Mouse (Mus musculus) limb, embryonic 11.5 days (tissue): Measurements from ENCODE around the gene Coro1c. TPM values are rescaled to one million over a fixed set of nuclear protein-coding genes. Genes with fewer than 3 reads are reported as not detected.

ENCODE experiments used
- ATAC-seq: fragments of 200-750 bp; cut with Nextera tagmentation; 2 replicates; pipeline ENCODE4 v1.8.0; 2017; ENCODE audit warnings: low read depth; ENCODE audit not compliant: insufficient number of reproducible peaks, low FRiP score, low TSS enrichment
- DNase-seq: peaks from one replicate; pipeline ENCODE4 v3.0.0-alpha.2; 2015; ENCODE audit warnings: low spot score
- H3K27ac ChIP-seq: fragments of 300-500 bp; sonication (generic); replicated peaks from 2 replicates; pipeline ENCODE4 v1.5.1; 2014; ENCODE audit warnings: low read depth, mild to moderate bottlenecking, low read length
- H3K27me3 ChIP-seq: fragments of 300-500 bp; sonication (generic); 2 replicates; pipeline ENCODE4 v1.6.1; 2014; ENCODE audit warnings: mild to moderate bottlenecking, low read length, mixed read lengths; ENCODE audit not compliant: control insufficient read depth, insufficient read depth
- H3K36me3 ChIP-seq: fragments of 300-500 bp; sonication (generic); 2 replicates; pipeline ENCODE4 v1.6.1; 2014; ENCODE audit warnings: mild to moderate bottlenecking, low read length, moderate library complexity, mixed read lengths; ENCODE audit not compliant: control insufficient read depth, insufficient read depth
- H3K4me1 ChIP-seq: fragments of 300-500 bp; sonication (generic); 2 replicates; pipeline ENCODE4 v1.6.1; 2014; ENCODE audit warnings: low read length, mixed read lengths; ENCODE audit not compliant: control insufficient read depth, insufficient read depth
- H3K4me2 ChIP-seq: fragments of 300-500 bp; sonication (generic); 2 replicates; pipeline ENCODE4 v1.6.1; 2014; ENCODE audit warnings: low read depth, mild to moderate bottlenecking, moderate library complexity; ENCODE audit not compliant: severe bottlenecking
- H3K4me3 ChIP-seq: fragments of 300-500 bp; sonication (generic); 2 replicates; pipeline ENCODE4 v1.5.1; 2014; ENCODE audit warnings: low read depth, low read length
- H3K9ac ChIP-seq: fragments of 300-500 bp; sonication (generic); 2 replicates; pipeline ENCODE4 v1.6.1; 2014; ENCODE audit warnings: mild to moderate bottlenecking, low read length
- H3K9me3 ChIP-seq: fragments of 300-500 bp; sonication (generic); 2 replicates; pipeline ENCODE4 v1.6.1; 2016; ENCODE audit warnings: low read length; ENCODE audit not compliant: control insufficient read depth
- WGBS: fragments of 180-500 bp; shearing (Covaris S2); extraction: QIAGEN DNeasy Blood & Tissue Kit; methylation state at CpG from one replicate; pipeline ENCODE4 v1.1.7; 2014; 5-methylcytosine and 5-hydroxymethylcytosine counted together
- polyA plus RNA-seq: library from polyadenylated mRNA; unstranded; fragments of >200 nt; fragmentation: Nextera tagmentation; extraction: Ambion mirVana; gene quantifications from 2 replicates; pipeline ENCODE4 v1.2.1, GENCODE M21; 2014

Coro1c gene
- polyA plus RNA-seq, 1 experiment from 2014 or later = 94.9 TPM

GRCm38 (mm10) chr5:113950133-113950532 lies 41.6 kb upstream of the Coro1c start:
- H3K9ac ChIP-seq = no peak overlapping the region
- peaks cover 26% of the 10 kb centered on the region; the same call in 1 of the 2 replicates for H3K36me3 ChIP-seq
- H3K27ac ChIP-seq = no peak overlapping the region
- no peaks in the 10 kb centered on the region for H3K27me3 ChIP-seq
- H3K4me2 ChIP-seq = no peak overlapping the region
- ATAC-seq = no peak
- H3K9me3 ChIP-seq = no peaks in the 10 kb centered on the region
- DNase-seq = no peak
- 93% methylated on average over 17 of the region's 17 CpGs for WGBS
- H3K4me1 ChIP-seq = no peaks in the 10 kb centered on the region
- no peak overlapping the region for H3K4me3 ChIP-seq

- Histone ChIP-seq H3K4me2 (no peak overlapping the region), H3K27ac (no peak overlapping the region), H3K36me3 (peaks cover 44% of the 10 kb centered on the region), H3K9ac (no peak overlapping the region), H3K27me3 (no peaks in the 10 kb centered on the region), H3K4me1 (no peaks in the 10 kb centered on the region), H3K9me3 (no peaks in the 10 kb centered on the region), H3K4me3 (no peak overlapping the region)
- ATAC-seq (no peak), DNase-seq (no peak)
- 61% methylated on average over 2 of the region's 2 CpGs for WGBS
Measured at GRCm38 (mm10) chr5:113947280-113947679, 38.7 kb upstream of the Coro1c start.

- Histone ChIP-seq H3K9ac (no peak overlapping the region), H3K9me3 (no peaks in the 10 kb centered on the region), H3K4me3 (no peak overlapping the region), H3K4me1 (no peaks in the 10 kb centered on the region), H3K27ac (no peak overlapping the region), H3K36me3 (peaks cover 47% of the 10 kb centered on the region), H3K4me2 (no peak overlapping the region), H3K27me3 (no peaks in the 10 kb centered on the region)
- ATAC-seq = no peak
- no peak for DNase-seq
- WGBS = 95% methylated on average over 6 of the region's 6 CpGs
Measured at GRCm38 (mm10) chr5:113945126-113945525, 36.6 kb upstream of the Coro1c start.

- Histone ChIP-seq H3K27ac (no peak overlapping the region), H3K4me2 (no peak overlapping the region), H3K4me3 (no peak overlapping the region), H3K4me1 (no peaks in the 10 kb centered on the region), H3K27me3 (no peaks in the 10 kb centered on the region), H3K36me3 (peaks cover 37% of the 10 kb centered on the region), H3K9ac (no peak overlapping the region), H3K9me3 (no peaks in the 10 kb centered on the region)
- WGBS = 87% methylated on average over 12 of the region's 12 CpGs
- ATAC-seq = no peak
- no peak for DNase-seq
Measured at GRCm38 (mm10) chr5:113943328-113943727, 34.8 kb upstream of the Coro1c start.

GRCm38 (mm10) chr5:113942580-113942979 lies 34.0 kb upstream of the Coro1c start:
- Histone ChIP-seq H3K9me3 (no peaks in the 10 kb centered on the region), H3K36me3 (peaks cover 34% of the 10 kb centered on the region), H3K4me1 (no peaks in the 10 kb centered on the region), H3K9ac (no peak overlapping the region), H3K27me3 (no peaks in the 10 kb centered on the region), H3K27ac (no peak overlapping the region), H3K4me3 (no peak overlapping the region), H3K4me2 (no peak overlapping the region)
- ATAC-seq = no peak
- WGBS = 85% methylated on average over 12 of the region's 12 CpGs
- peak; percentile 47 for DNase-seq

- Histone ChIP-seq H3K4me1 (no peaks in the 10 kb centered on the region), H3K4me2 (no peak overlapping the region), H3K27me3 (no peaks in the 10 kb centered on the region), H3K36me3 (peaks cover 22% of the 10 kb centered on the region), H3K9me3 (no peaks in the 10 kb centered on the region), H3K4me3 (no peak overlapping the region), H3K9ac (no peak overlapping the region), H3K27ac (no peak overlapping the region)
- ATAC-seq (no peak), DNase-seq (no peak)
- 45% methylated on average over 12 of the region's 12 CpGs for WGBS
Measured at GRCm38 (mm10) chr5:113939263-113939900, 30.8 kb upstream of the Coro1c start.

- no peak overlapping the region for H3K27ac ChIP-seq
- no peak for ATAC-seq
- no peak overlapping the region for H3K4me2 ChIP-seq
Measured at GRCm38 (mm10) chr5:113937650-113938049, 29.1 kb upstream of the Coro1c start.

GRCm38 (mm10) chr5:113933889-113934288 lies 25.3 kb upstream of the Coro1c start:
- no peak overlapping the region for H3K4me3 ChIP-seq
- no peak for ATAC-seq
- H3K27ac ChIP-seq = no peak overlapping the region
- H3K4me1 ChIP-seq = no peaks in the 10 kb centered on the region
- H3K36me3 ChIP-seq = no peaks in the 10 kb centered on the region
- no peaks in the 10 kb centered on the region for H3K27me3 ChIP-seq
- H3K4me2 ChIP-seq = no peak overlapping the region
- no peaks in the 10 kb centered on the region for H3K9me3 ChIP-seq
- DNase-seq = no peak
- no peak overlapping the region for H3K9ac ChIP-seq
- WGBS = 71% methylated on average over 6 of the region's 6 CpGs

More at GRCm38 (mm10) chr5:113937650-113938049, 29.1 kb upstream of the Coro1c start:
- Histone ChIP-seq H3K27me3 (no peaks in the 10 kb centered on the region), H3K9ac (no peak overlapping the region), H3K4me3 (no peak overlapping the region), H3K36me3 (peaks cover 12% of the 10 kb centered on the region), H3K4me1 (no peaks in the 10 kb centered on the region), H3K9me3 (no peaks in the 10 kb centered on the region)
- WGBS = 72% methylated on average over 7 of the region's 7 CpGs
- no peak for DNase-seq

- Histone ChIP-seq H3K27me3 (no peaks in the 10 kb centered on the region), H3K9me3 (no peaks in the 10 kb centered on the region), H3K36me3 (no peaks in the 10 kb centered on the region), H3K9ac (no peak overlapping the region), H3K4me3 (no peak overlapping the region), H3K4me1 (no peaks in the 10 kb centered on the region), H3K4me2 (no peak overlapping the region), H3K27ac (no peak overlapping the region)
- no peak for DNase-seq
- no peak for ATAC-seq
- 82% methylated on average over 4 of the region's 4 CpGs for WGBS
Measured at GRCm38 (mm10) chr5:113933480-113933879, 24.9 kb upstream of the Coro1c start.
